Mouse (Mus musculus): ENCODE measurements at regions not wholly inside any gene's neighbourhood (a gene's known extent, or its start where the extent isn't known, plus 50 kb on each side); places are given as distances from the start of the nearest gene placed in this dataset.

DNA sequence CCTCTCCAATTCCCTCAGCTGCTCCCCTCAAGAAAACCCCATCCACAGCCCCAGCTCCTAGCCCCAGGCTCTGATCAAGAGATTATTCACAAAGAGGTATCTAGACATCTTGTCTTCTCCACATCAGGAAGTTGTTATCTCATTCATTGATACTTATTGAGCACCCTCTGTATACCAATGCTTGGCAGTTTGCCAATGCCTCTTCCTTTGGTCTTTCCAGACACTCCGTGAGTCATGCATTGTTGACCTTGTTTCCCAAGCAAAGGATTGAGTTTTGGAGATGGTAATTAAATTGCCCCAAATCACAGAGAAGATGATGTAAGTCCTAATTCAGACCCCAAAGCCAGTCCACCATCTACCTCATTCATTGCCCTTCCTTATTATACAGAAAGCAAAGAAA, 235.9 kb upstream of the Zmiz1 start:
- Histone ChIP-seq H3K27ac (ENCODE audit: insufficient read depth, low read length) (no peak overlapping the region), H3K4me3 (replicated peaks; ENCODE audit: insufficient read depth, low read depth, low read length) (no peak overlapping the region), H3K27me3 (ENCODE audit: control insufficient read depth, insufficient read depth, low read length) (no peaks in the 10 kb centered on the region), H3K4me1 (ENCODE audit: control insufficient read depth, insufficient read depth, low read length) (peaks cover 30% of the 10 kb centered on the region)
- DNase-seq, result no peak
- no peak for TF ChIP-seq POLR2A (IDR thresholded peaks at IDR 0.05; ENCODE audit: borderline replicate concordance, insufficient read depth, low read length)
- TF ChIP-seq CTCF (IDR thresholded peaks at IDR 0.05; ENCODE audit: borderline replicate concordance, insufficient read depth, low read depth, low read length), result no peak
- WGBS, result 68% methylated on average over 1 of the region's 1 CpGs

DNA sequence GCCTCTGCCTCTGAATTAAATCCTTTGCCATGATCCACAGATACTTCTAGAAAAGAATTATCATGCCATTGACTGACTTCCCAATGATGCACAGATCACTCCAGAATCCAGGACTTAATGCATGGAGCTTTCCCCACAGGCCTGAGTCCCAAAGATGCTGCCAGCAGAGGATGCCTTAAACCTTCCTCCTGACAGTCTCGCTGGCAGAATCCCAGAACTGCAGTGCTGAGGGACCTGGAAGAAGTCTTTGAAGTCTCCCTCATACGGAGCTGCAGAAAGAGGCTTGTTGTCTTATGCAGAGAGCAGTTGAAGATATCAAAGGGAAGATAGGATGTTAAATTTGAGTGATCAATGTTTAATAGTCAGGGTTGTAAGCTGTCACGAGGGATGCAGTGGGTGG, 233.8 kb upstream of the Zmiz1 start:
- DNase-seq, result peak; percentile 44 to 47
- WGBS, result 35% methylated on average over 3 of the region's 3 CpGs
- Histone ChIP-seq H3K27ac (ENCODE audit: insufficient read depth, low read length) (peak overlapping the region; percentile 88), H3K27me3 (ENCODE audit: control insufficient read depth, insufficient read depth, low read length) (no peaks in the 10 kb centered on the region), H3K4me3 (replicated peaks; ENCODE audit: insufficient read depth, low read depth, low read length) (no peak overlapping the region), H3K4me1 (ENCODE audit: control insufficient read depth, insufficient read depth, low read length) (peaks cover 48% of the 10 kb centered on the region)
- TF ChIP-seq POLR2A (IDR thresholded peaks at IDR 0.05; ENCODE audit: borderline replicate concordance, insufficient read depth, low read length) (no peak), CTCF (IDR thresholded peaks at IDR 0.05; ENCODE audit: borderline replicate concordance, insufficient read depth, low read depth, low read length) (no peak)

DNA sequence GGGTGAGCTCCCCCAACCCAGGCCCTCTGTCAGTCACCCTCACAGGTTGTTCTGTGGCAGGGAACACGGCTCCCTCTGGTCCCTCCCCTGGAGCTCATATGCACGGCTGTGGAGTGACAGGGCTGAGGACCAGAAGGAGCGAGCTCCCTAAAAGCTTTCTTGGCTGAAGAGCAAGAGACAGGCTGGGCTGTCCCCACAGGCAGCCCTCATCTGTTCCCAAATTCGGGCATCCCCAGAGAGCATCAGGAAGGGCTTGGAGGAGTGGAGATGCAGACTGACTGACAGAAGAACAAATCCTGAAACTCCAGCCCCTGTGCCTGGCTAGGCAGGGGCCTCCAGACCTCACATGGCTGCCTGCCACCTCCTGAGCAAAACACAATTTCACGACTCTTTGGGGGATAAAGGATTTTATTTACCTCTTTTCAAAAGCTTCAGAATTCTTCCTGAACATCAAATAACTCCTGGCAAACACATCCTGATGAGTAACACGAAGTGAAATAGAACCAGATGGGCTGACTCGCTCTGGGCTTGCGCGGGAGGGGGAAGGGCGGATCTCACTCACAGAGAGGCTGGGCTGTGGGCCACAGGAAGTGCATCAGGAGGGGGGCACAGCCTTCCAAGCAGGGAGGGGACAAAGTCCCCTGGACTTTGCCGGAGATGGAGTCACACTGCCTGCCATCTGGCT, 232.7 kb upstream of the Zmiz1 start:
- WGBS, result 2% methylated on average over 11 of the region's 11 CpGs
- peak overlapping the region; percentile 23 for H3K4me3 ChIP-seq (replicated peaks; ENCODE audit: insufficient read depth, low read depth, low read length)
- TF ChIP-seq CTCF (IDR thresholded peaks at IDR 0.05; ENCODE audit: borderline replicate concordance, insufficient read depth, low read depth, low read length) (no peak), POLR2A (IDR thresholded peaks at IDR 0.05; ENCODE audit: borderline replicate concordance, insufficient read depth, low read length) (no peak)
- H3K4me1 ChIP-seq (ENCODE audit: control insufficient read depth, insufficient read depth, low read length), result peaks cover 48% of the 10 kb centered on the region
- H3K27ac ChIP-seq (ENCODE audit: insufficient read depth, low read length), result peak overlapping the region; percentile 88
- no peaks in the 10 kb centered on the region for H3K27me3 ChIP-seq (ENCODE audit: control insufficient read depth, insufficient read depth, low read length)
- peak; percentile 82 to 92 for DNase-seq

DNA sequence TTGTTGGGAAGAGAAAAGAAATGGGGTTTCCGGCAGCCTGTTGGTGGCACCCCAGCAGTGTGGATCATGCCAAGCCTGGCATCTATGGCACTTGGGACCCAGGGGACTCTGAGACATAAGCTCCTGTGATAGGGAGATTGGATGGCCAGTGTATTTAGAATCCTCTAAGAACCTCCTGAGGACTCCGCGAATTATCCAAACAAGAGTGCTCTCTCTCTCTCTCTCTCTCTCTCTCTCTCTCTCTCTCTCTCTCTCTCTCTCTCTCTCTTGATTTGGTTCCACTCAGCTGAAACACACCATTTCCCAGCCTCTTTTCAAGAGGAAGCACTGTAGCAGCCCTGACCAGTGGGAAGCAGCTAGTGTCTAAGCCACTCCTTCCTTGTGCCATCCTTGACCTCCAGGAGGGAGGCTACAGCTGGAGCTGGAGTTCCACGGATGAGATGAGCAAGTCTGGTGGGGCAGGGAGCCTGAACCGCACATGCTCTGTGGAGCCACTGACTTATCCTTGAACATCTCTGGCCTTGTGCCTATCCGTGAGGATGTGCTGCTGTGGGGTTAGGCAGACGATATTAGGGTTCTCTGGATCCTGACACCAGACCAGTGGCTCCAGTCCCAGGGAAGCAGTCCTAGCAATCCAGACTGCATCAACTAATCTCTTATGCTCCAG, 232.0 kb upstream of the Zmiz1 start:
- peak; percentile 70 to 95 for DNase-seq
- TF ChIP-seq CTCF (IDR thresholded peaks at IDR 0.05; ENCODE audit: borderline replicate concordance, insufficient read depth, low read depth, low read length) (no peak), POLR2A (IDR thresholded peaks at IDR 0.05; ENCODE audit: borderline replicate concordance, insufficient read depth, low read length) (no peak)

DNA sequence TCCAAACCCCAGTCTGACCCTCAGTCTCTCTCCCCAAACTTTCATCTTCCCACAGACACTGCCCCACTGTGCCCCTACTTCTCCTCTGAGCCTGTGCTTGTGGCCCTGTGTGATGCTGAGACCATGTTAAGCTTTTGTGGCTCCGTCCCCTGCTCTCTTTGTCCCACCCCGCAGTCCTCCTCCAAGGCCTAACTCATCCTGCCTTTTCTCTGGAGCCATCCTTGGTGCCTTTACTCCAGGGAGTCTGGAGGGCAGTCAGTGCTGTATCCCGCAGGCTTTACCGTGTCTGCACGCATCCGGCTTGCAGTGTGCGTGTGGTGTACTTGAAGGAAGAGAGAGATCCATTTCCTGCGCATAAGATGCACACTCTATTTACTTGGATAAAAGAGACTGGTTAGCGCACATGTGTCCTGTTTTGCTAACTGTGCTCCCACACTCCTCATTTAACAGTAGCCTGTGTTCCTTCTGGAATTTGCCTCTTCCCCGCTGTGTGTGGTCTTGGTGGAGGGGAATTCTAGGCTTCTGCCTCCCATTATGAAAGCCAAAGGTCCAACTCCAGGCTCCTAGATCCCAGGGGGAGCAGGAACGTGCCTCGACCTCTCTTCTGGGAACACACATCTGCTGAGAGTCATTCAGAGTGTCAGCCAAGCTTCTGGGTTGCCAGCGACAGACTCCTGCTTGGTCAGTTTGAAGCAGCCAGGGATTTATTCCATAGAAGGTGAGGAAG, 230.5 kb upstream of the Zmiz1 start:
- Histone ChIP-seq H3K4me3 (replicated peaks; ENCODE audit: insufficient read depth, low read depth, low read length) (no peak overlapping the region), H3K27ac (ENCODE audit: insufficient read depth, low read length) (0 out of 2 replicates have a peak overlapping the region, but pooled peaks have one; percentile 18), H3K27me3 (ENCODE audit: control insufficient read depth, insufficient read depth, low read length) (no peaks in the 10 kb centered on the region), H3K4me1 (ENCODE audit: control insufficient read depth, insufficient read depth, low read length) (peaks cover 51% of the 10 kb centered on the region)
- DNase-seq, result peak; percentile 27 to 29
- TF ChIP-seq CTCF (IDR thresholded peaks at IDR 0.05; ENCODE audit: borderline replicate concordance, insufficient read depth, low read depth, low read length) (no peak), POLR2A (IDR thresholded peaks at IDR 0.05; ENCODE audit: borderline replicate concordance, insufficient read depth, low read length) (no peak)
- WGBS, result 76% methylated on average over 13 of the region's 13 CpGs

More for the DNA sequence above, 232.0 kb upstream of the Zmiz1 start:
- WGBS, result 8% methylated on average over 7 of the region's 7 CpGs
- Histone ChIP-seq H3K27me3 (ENCODE audit: control insufficient read depth, insufficient read depth, low read length) (no peaks in the 10 kb centered on the region), H3K27ac (ENCODE audit: insufficient read depth, low read length) (peak overlapping the region; percentile 88), H3K4me1 (ENCODE audit: control insufficient read depth, insufficient read depth, low read length) (peaks cover 51% of the 10 kb centered on the region), H3K4me3 (replicated peaks; ENCODE audit: insufficient read depth, low read depth, low read length) (no peak overlapping the region)

DNA sequence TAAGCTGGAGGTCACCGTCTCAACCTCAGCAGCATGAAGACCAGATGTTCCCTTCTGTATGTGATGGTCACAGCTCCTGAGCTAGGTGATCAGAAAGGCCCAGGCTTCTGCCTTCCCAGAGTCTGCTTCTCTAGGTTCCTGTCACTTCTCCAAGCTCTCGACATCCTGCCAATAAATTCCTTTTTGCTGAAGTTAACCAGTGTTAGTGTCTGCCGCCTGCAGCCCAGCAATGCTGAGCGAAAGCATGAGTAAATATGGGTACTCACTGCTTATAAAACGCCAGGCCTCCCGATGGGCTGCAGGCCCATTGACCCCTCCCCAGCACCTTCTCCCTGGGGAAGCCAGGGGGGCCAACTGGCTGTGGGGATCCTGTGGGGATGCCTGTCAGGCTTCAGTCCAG, 229.4 kb upstream of the Zmiz1 start:
- WGBS, result 33% methylated on average over 6 of the region's 6 CpGs
- DNase-seq, result peak in 1 of 2 experiments; percentile 52
- no peak overlapping the region for H3K27ac ChIP-seq (ENCODE audit: insufficient read depth, low read length)

DNA sequence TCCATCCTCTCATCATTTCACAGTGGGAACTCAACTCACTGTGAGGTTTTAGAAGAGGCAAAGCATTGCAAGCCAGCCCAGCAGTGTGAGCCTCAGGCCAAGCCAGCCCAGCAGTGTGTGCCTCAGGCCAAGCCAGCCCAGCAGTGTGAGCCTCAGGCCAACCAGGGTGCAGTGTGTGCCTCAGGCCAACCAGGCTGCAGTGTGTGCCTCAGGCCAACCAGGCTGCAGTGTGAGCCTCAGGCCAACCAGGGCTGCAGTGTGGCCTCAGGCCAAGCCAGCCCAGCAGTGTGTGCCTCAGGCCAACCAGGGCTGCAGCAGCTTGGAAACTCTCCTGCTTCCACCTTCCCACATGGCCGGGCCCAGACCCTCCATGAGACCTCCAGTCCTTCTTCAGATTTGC, 227.1 kb upstream of the Zmiz1 start:
- no peak overlapping the region for H3K4me3 ChIP-seq (replicated peaks; ENCODE audit: insufficient read depth, low read depth, low read length)
- 65% methylated on average over 1 of the region's 1 CpGs for WGBS
- H3K27ac ChIP-seq (ENCODE audit: insufficient read depth, low read length), result no peak overlapping the region
- no peak for DNase-seq
- no peak for TF ChIP-seq POLR2A (IDR thresholded peaks at IDR 0.05; ENCODE audit: borderline replicate concordance, insufficient read depth, low read length)
- no peak for TF ChIP-seq CTCF (IDR thresholded peaks at IDR 0.05; ENCODE audit: borderline replicate concordance, insufficient read depth, low read depth, low read length)
- H3K27me3 ChIP-seq (ENCODE audit: control insufficient read depth, insufficient read depth, low read length), result no peaks in the 10 kb centered on the region
- H3K4me1 ChIP-seq (ENCODE audit: control insufficient read depth, insufficient read depth, low read length), result peaks cover 39% of the 10 kb centered on the region

More for the DNA sequence above, 229.4 kb upstream of the Zmiz1 start:
- Histone ChIP-seq H3K27me3 (ENCODE audit: control insufficient read depth, insufficient read depth, low read length) (no peaks in the 10 kb centered on the region), H3K4me1 (ENCODE audit: control insufficient read depth, insufficient read depth, low read length) (peaks cover 51% of the 10 kb centered on the region), H3K4me3 (replicated peaks; ENCODE audit: insufficient read depth, low read depth, low read length) (no peak overlapping the region)
- no peak for TF ChIP-seq CTCF (IDR thresholded peaks at IDR 0.05; ENCODE audit: borderline replicate concordance, insufficient read depth, low read depth, low read length)
- no peak for TF ChIP-seq POLR2A (IDR thresholded peaks at IDR 0.05; ENCODE audit: borderline replicate concordance, insufficient read depth, low read length)

Data from cerebellum, adult 2 months (tissue).